Mouse (Mus musculus) CD8-positive naive resting alpha-beta T cell, adult 2 months (primary cell): ENCODE measurements at regions not wholly inside any gene's neighbourhood (a gene's known extent, or its start where the extent isn't known, plus 50 kb on each side); places are given as distances from the start of the nearest gene placed in this dataset.
"Not testable (repeated sequence)": the region's sequence is repeated elsewhere in the genome, so short reads cannot be mapped to it uniquely, and the experiment has no call there.

Source experiments
- DNase-seq, 2 experiments: peaks; one replicate each; pipeline ENCODE4 v3.0.0; 2022; ENCODE audit warnings: low read depth in 2 of 2, low spot score in 2 of 2

DNA sequence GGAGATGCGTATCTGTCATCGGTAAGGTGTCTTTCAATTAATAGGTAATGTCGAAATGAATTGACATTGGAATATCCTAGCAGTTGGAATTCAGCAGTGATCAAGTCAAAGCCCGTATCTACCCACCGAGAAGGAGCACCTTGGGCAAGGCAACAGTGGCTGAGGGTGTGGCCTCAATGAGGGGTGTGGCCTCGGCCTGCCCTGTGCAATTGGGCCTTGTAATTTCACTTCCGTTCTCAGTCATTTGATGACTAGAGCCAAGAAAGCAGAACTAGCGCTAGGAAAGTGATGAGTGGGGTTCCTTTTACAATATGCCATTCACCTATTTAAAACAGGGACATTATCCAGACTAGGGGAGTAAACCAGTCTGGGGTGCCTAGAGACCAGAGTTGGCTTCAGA lies 77.6 kb downstream of the Elovl4 start:
- no peak for DNase-seq

DNA sequence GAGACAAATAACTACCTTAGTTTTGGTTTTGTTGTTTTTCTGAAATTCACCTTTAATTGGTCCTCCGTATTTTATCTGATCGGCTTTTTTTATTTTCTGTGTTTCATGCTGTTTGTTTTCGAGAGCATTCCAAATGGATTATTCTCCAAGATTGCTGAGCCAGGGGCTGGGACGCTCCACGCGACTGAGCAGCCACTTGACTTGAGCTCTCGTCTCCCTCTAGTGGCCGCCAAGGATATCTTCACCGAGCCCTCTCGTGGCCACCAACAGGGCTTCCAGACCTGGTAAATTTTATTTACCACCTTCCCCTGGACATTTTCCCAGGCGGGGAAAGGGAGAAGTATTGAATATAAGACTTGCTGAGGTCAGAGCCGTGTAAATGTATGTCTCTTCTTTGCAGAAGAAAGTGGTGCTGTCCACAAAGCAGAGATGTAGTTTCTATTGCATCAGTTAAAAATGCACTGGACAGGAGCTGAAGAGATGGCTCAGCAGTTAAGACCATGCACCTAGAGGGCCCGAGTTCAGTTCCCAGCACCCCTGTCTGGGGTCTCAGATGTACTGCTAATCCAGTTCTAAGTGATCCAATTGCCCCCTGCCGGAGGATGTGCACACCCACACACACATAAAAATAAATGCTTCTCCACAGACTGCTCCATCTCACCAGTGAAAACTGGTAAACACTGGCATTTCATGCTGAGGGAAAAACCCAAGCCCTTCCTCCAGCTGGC lies 78.5 kb downstream of the Elovl4 start:
- DNase-seq, result peak in 1 of 2 experiments; percentile 3

DNA sequence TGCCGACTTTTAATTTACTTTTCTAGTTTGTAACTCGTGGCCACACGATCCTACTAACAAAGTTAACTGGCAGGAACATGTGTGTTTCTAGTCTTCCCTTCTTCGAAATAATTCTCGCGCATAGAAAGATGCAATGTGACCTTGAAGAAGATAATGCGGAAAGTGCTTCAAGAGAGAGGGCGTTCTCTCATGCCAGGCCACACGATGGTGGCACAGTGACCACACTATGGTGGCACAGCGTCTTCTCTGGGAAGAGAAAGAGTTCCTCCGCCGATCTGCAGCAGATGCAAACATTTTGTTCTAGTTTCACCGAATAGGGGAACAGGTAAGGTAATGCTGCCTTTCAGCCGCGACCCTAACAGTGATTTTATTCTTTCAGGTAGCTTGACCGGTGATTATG lies 79.1 kb downstream of the Elovl4 start:
- DNase-seq, result no peak

DNA sequence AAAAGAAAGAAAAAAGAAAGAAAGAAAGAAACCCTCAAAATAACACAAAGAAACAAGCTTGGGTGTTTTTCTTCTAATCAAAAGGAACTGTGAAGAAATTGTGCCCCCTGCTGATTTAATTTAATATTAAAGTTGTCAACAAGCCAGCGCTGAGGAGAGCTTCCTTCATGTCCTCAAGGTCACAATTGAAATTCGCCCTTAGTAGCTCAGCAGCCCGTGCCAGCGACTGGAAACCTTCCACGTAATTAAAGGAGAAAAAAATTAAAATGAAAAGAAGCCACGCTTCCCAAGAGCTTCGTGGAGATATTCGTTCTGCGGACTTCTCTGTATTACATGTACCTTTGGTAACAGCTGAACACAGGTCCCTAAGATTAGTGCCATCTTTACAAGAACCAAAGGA lies 80.0 kb downstream of the Elovl4 start:
- no peak for DNase-seq

DNA sequence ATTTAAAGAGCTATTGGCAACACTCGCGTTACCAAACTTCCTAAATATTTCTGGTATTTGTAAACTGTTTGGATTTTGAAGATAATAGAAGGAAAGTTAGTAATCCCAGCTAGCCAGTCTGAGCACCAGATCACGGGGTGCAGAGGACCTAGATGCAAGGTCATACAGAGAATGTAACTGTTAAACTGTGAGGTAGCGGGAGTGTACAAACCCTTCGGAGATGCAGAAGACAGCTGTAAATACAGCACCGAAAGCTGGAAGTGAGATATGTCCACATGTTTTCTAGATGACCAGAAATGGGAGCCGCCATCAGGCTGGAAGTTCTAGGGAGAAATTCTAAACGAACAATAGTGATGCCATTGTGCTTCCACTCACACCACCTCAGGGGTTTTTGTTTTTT lies 80.5 kb downstream of the Elovl4 start:
- DNase-seq, result no peak

DNA sequence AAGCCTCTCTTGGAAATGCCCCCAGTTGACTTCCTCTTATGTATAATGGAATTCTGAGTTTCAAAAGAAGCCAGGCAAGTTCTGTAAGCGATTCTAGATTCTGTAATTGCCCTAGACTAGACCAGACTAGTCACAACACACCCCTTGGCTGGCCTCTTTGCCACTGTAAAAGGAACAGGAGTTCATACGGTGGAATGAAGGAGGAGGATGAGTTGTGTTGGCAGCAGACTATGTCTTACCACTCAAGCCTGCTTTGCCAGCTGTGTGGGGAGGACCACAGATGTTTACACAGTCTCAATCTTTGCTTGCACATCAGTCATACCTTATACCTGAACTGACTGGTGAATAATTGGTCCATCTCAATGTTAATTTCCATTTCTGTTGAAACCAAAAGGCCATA lies 85.1 kb downstream of the Elovl4 start:
- DNase-seq, result no peak

DNA sequence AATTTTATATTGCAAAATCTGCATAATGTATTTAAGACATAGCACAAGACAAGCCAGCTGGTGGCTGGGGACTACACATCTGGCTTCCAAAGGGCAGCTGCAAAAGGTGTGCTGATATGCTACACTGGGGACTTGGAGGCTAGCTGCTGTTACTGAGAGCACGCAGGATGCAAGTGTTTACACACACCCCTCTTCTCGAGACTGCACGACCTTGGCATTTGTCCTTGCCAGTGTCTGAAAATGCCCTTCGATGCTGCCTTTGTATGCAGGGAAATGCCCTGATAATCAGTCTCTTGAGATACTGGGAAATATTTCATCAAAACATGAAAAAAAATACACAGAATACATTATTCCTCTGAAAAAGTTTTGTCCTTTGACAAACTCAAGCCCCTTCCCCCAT lies 86.3 kb downstream of the Elovl4 start:
- DNase-seq, result no peak

DNA sequence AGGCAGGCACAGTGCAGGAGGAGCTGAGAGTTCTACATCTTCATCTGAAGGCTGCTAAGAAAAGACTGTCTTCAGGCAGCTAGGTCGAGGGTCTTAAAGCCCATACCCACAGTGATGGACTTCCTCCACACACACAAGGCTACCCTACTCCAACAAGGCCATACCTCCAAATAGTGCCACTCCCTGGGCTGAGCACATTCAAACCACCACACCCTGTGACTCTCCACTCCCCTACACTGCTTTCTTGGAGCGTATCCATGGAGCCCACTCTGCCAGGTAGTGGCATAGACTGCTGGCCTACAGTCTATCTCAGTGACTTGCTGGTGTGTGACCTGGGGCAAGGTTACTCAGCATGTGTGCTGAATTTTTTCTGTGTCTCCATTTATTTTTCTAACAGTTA lies 88.0 kb downstream of the Elovl4 start:
- DNase-seq, result not testable (repeated sequence)

DNA sequence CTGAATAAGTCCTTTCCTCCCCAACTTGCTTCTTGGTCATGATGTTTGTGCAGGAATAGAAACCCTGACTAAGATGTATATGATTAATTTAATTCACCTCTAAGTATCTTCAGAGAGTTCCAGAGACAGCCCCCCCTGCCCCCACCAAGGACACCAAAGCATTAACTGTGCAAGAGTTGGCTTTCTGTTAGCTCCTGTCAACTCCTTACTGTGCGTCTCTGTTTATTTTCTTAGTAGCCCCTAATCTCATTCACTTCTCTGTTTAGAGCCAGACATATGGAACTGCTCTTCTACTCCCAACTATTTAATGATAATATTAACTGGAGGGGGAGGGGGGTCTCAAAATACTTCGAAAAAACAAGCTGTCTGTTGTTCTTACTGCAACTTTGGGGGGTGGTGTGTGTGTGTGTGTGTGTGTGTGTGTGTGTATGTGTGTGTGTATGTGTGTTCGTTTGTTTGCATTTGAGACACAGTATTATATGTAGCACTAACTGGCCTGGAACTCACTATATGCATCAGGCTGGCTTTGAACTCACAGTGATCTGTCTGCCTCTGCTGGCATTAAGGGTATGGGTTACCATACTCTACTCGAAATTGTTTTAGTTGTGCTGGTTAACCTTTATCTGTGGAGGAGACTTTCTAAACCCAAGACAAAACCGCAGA lies 89.8 kb downstream of the Elovl4 start:
- DNase-seq, result no peak

DNA sequence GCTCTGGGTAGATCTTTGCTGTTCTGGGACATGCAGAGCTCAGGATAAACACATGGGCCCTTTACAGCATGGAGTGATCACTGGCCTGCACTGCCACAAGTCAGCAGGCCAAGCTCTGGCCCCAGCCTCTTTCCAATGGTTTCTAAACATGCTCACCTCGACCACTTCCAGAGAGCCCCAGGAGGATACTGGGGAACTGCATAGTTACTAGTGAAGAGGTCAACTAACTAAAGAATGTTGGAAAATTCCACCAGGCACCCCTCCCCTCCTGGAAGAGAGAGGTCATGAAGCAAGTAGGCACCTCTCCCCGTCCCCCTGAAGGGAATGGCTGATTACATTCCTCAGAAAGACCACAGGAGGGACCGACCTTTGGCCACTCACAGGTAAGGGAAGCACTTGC lies 98.7 kb downstream of the Elovl4 start:
- no peak for DNase-seq

DNA sequence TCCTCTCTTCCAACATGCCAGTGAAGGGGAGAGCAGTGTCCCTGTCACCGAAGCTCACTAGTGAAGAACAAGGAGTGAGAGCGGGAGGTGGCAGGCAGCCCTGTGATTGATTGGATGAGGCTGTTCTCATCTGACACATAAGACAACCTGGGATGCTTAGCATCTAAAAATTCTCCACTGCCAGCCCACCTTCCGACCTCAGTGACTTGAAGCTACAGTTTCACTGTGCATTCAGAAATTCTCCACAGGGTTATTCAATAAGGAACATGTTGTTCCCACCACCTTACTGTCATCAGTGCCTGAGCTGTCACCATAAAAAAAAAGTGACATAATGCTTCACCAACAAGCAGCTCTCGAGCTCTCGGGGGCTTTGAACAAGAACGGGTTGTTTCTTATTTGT lies 100.0 kb downstream of the Elovl4 start:
- no peak for DNase-seq

DNA sequence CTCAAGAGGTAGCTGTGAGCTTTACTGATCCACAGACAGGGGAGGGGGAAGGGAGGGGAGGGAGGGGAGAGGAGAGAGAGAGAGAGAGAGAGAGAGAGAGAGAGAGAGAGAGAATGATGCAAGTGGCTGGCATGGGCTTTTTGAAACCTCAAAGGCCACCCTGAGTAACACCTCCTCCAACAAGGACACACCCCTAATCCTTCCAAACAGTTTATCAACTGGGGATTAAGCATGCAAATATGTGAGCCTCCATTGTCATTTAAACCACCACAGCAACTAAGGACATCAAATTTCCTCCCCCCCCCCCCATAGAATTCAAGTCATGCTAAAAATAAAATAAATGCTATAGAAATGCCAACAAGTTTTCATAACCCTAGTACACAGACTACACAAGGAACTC lies 101.9 kb downstream of the Elovl4 start:
- no peak for DNase-seq

DNA sequence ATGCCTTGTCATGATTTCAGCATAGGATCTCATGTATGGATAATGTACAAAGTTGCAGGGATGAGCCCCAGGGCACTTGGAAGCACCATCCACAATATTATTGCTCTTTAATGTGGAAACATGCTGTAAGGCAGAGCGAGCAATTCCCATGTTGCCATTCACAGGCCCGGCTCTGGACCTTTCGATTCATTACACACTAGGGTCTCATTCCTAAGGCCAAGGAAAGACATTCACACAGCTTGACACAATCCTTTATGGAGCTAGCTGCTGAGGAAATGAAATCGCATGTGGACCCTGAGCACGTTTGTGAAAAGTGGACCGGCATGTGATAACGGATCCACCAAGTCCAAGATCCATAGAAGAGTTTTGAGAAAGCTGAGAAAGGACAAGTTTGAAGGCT lies 105.2 kb downstream of the Elovl4 start:
- no peak for DNase-seq

DNA sequence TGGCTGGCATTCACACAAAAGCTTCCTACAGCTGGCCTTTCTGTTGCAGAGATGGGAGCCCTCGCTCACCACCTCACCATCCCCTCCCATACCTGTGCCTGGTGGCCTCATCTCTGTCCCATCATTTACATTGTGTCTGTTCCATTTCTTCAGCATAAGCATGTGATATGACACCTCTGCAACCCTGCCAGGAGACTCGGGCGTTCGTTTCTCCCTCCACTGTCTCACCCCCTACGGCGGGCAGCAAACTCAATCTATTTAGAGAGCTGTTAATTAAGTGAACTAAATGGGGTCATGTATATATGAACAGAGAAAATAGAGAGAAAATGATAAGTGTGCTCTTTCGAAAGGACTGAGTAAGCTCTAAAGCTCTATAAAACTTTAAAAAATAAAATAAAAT lies 106.0 kb downstream of the Elovl4 start:
- DNase-seq, result no peak

DNA sequence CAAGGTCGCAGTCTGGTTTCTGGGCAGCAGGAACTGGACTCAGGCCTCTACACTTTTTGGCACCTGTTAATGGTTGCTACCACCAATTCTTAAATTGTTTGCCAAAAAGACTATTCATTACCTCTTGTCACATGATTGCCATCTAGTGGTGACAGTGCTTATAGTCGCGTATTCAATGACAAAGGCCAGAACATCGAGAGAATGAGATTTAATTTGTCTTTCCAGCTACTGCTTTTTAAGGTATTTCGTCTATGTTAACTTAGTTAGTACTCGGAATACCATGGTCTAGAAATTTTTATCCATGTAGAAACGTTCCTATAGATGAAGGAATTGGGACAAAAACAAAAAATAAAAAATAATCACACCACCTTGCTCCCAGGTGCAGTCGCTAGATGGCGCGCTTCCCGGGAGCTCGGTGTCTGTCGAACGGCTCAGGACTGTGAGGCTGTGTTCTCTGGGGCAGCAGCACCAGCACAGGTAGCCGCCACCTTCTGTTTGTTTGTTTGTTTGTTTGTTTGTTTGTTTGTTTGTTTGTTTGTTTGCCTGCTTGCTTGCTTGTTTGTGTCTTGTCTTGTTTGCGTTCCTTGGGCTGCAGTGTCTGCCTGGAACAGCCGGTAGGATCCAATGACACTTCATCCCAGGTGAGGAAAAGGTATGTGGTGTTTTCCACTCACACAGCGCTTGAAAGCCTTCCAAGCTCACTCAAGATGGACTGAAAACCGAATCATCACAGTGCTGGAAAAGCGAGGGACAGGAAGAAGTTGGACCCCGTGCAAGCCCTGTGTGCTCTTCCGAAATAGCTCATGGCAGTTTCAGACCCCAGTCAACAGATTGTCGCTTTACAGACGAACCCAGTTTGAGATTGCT lies 114.5 kb downstream of the Elovl4 start:
- DNase-seq, result peak in 1 of 2 experiments; percentile 16
